Mouse (Mus musculus) heart, embryonic 15.5 days (tissue): ENCODE data around the gene Fkbp14. TPM values are rescaled to one million over a fixed set of nuclear protein-coding genes. Genes with fewer than 3 reads are reported as not detected.

Experiments
- ATAC-seq: fragments of 200-750 bp; cut with Nextera tagmentation; replicated peaks from 2 replicates; pipeline ENCODE4 v1.8.0; 2017; ENCODE audit warnings: low read depth, moderate TSS enrichment; ENCODE audit not compliant: insufficient number of reproducible peaks, insufficient read depth, low FRiP score
- H3K27ac ChIP-seq: fragments of 300-500 bp; sonication (generic); 2 replicates; pipeline ENCODE4 v1.5.1; 2015; ENCODE audit warnings: mild to moderate bottlenecking, inconsistent platforms
- H3K27me3 ChIP-seq: fragments of 300-500 bp; sonication (generic); 2 replicates; pipeline ENCODE4 v1.6.1; 2015; ENCODE audit warnings: inconsistent platforms
- H3K36me3 ChIP-seq: fragments of 300-500 bp; sonication (generic); 2 replicates; pipeline ENCODE4 v1.6.1; 2015; ENCODE audit warnings: mild to moderate bottlenecking, inconsistent platforms
- H3K4me1 ChIP-seq: fragments of 300-500 bp; sonication (generic); replicated peaks from 2 replicates; pipeline ENCODE4 v1.6.1; 2015; ENCODE audit warnings: inconsistent platforms
- H3K4me2 ChIP-seq: fragments of 300-500 bp; sonication (generic); 2 replicates; pipeline ENCODE4 v1.6.1; 2015; ENCODE audit warnings: inconsistent platforms, mild to moderate bottlenecking, moderate library complexity
- H3K4me3 ChIP-seq: fragments of 300-500 bp; sonication (generic); 2 replicates; pipeline ENCODE4 v1.5.1; 2015; ENCODE audit warnings: mild to moderate bottlenecking, inconsistent platforms
- H3K9ac ChIP-seq: fragments of 300-500 bp; sonication (generic); 2 replicates; pipeline ENCODE4 v1.6.1; 2015; ENCODE audit warnings: mild to moderate bottlenecking, inconsistent platforms
- H3K9me3 ChIP-seq: fragments of 300-500 bp; sonication (generic); replicated peaks from 2 replicates; pipeline ENCODE4 v1.6.1; 2016; ENCODE audit warnings: inconsistent platforms
- WGBS: fragments of 180-500 bp; shearing (Covaris S2); methylation state at CpG from one replicate; pipeline ENCODE4 v1.1.7; 2015; ENCODE audit warnings: mixed read lengths; 5-methylcytosine and 5-hydroxymethylcytosine counted together
- polyA plus RNA-seq: library from polyadenylated mRNA; unstranded; fragments of >200 nt; fragmentation: Nextera tagmentation; extraction: Ambion mirVana; gene quantifications from 2 replicates; pipeline ENCODE4 v1.2.1, GENCODE M21; 2015

Gene Fkbp14
- polyA plus RNA-seq, 1 experiment from 2014 or later = 22.2 TPM

DNA sequence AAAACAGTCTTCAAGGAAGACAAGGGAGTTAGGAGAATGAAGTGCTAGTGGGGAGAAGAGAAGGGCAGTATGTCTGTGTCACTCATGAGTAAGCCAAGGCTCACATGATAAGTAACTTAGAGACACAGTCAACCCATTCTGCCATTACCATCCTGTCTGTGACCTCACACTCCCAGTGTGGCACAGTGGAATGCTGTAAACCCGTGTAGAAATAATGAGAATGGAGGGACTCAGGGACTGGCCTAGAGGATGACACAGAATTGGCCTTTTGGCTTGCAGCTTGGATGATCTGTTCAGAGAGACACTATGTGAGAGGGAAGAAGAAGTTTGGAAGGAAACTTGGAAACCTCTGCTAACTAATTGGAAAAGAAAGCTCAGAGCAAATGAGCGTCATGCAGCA is 5.8 kb upstream of the Fkbp14 start:
- WGBS = 81% methylated on average over 2 of the region's 2 CpGs
- no peak for ATAC-seq

DNA sequence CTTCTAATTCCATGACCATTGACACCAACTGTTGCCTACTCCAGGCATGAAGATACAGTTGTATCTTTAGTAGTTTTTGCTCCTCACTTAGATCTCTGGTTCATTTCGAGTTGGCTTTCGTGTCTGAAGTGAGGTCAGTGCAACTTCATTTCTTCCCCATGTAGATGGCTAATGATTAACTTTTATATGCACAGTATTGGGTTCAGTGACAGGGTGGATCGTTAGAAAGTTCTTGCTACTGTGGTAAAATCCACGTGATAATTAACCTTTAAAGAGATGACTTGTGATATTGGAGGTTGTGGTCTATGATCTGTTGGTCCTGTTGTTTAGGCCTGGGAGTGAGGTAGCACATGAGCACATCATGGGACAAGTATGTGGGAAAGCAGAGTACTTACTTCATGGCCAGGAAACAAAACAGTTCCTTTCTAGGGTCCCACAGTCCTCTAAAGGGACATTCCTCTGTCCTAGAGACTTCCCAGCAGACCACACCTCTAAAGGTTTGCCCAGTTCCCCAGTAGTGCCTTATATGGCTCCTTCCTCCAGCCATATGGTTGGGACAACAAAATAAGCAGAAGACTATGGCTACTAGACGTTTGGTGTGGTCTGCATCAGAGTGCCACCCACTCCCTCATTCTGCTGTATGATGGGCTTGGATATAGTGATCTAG is 3.7 kb upstream of the Fkbp14 start:
- H3K27me3 ChIP-seq = no peaks in the 10 kb centered on the region
- no peak overlapping the region for H3K9ac ChIP-seq
- H3K27ac ChIP-seq = no peak overlapping the region
- peaks cover 11% of the 10 kb centered on the region for H3K4me1 ChIP-seq
- no peak overlapping the region for H3K4me3 ChIP-seq
- no peaks in the 10 kb centered on the region for H3K36me3 ChIP-seq
- H3K9me3 ChIP-seq = no peaks in the 10 kb centered on the region
- WGBS = 82% methylated on average over 5 of the region's 5 CpGs
- no peak for ATAC-seq
- no peak overlapping the region for H3K4me2 ChIP-seq

More for the DNA sequence above, 5.8 kb upstream of the Fkbp14 start:
- Histone ChIP-seq H3K9ac (no peak overlapping the region), H3K27ac (no peak overlapping the region), H3K4me2 (no peak overlapping the region), H3K27me3 (no peaks in the 10 kb centered on the region), H3K4me1 (no peaks in the 10 kb centered on the region), H3K4me3 (no peak overlapping the region), H3K9me3 (no peaks in the 10 kb centered on the region), H3K36me3 (no peaks in the 10 kb centered on the region)

DNA sequence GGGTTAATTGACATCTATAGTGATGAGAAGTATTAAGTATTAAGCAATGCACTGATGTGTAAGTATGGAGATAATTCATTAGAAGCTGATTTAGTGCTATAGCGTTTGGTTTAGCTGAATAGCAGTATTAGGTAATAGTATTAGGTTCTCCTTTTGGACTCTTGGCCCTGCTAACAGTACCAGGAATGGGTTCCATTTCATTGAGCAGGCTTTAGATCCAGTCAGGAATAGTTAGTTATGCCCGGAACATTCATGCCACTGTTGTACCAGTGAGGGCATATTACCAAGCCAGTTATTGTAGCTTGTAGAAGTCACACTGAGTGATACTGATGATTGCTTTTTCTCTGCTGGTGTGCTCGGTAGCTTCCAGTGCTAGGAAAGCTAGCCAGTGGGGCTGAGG is 603 bp upstream of the Fkbp14 start:
- 79% methylated on average over 3 of the region's 3 CpGs for WGBS
- H3K27ac ChIP-seq = no peak overlapping the region
- no peak overlapping the region for H3K4me2 ChIP-seq
- no peak overlapping the region for H3K9ac ChIP-seq
- H3K4me1 ChIP-seq = peaks cover 22% of the 10 kb centered on the region
- no peaks in the 10 kb centered on the region for H3K27me3 ChIP-seq
- no peaks in the 10 kb centered on the region for H3K9me3 ChIP-seq
- H3K36me3 ChIP-seq = no peaks in the 10 kb centered on the region
- no peak for ATAC-seq
- no peak overlapping the region for H3K4me3 ChIP-seq

DNA sequence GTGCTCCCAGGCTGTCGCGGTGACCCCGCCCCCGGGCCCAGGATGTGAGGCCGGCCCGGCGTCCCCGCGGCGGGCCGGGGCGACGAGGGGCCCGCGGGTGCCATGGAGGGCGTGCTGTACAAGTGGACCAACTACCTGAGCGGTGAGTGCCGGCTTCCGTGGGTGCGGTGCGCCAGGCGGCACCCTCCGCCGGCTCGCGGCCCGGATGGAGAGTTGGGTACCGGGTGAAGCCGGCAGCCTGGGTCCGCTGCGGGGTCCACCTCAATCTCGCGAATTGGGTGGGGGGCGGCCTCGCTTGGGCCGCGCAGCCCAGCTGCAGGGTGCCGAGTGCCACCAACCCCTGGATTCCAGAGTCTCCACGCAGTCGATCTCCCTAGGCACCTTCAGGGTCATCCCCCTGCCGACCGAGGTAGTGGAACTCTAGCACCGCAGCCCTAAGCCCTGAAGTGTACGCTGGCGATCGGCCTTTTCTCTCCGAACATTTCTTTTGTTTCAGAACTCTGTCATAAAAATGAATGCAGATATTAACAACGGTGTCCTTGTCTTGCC is 1.7 kb downstream of the Fkbp14 start:
- Histone ChIP-seq H3K36me3 (no peaks in the 10 kb centered on the region), H3K27me3 (no peaks in the 10 kb centered on the region), H3K9me3 (no peaks in the 10 kb centered on the region), H3K9ac (peak overlapping the region; percentile 80), H3K4me1 (peaks cover 38% of the 10 kb centered on the region), H3K27ac (peak overlapping the region; percentile 82), H3K4me2 (peak overlapping the region; percentile 89), H3K4me3 (peak overlapping the region; percentile 76)
- WGBS = under 1% methylated on average over 48 of the region's 48 CpGs
- ATAC-seq = peak; percentile 9; the same call in 1 of the 2 replicates

DNA sequence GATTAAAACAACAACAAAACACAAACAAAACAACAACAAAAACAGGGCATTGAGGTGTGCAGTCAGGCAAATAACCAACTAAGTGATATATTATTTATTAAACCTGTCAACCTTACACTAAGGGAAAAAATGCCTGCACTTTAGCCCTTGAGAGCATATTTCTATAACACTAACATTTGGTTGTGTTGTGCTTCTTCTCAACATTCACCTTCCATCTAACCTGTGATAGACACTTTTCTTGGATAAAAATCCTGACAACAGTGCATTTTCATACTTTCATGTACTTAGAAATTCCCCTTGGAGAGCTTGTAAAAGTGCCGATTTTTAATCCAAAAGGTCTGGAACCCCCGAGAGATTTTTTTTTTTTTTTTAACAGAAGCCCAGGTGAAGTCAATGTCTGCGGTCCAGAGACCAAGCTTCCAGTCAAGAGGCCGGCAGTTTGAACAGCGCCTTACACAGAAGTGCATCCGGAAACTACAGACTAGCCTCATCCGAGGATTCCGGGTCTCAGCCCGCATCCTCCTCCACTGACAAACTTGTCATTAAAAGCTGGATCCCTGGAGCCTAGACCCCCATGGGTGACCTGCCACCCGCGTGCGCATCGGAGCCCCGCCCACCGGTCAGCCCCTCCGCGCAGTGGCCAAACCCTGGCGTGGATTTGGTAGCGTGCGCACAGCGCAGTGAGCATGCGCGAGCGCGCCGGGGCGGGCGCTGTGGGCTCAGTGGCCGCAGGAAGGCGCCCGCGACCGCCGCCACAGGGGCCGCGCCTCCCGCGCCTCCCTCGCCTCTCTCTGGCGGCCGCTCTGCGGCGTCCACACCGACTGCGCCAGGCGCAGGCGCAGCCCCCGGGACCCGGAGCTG is 2.4 kb downstream of the Fkbp14 start, which contains the start of gene Plekha8:
TSS of gene Plekha8 (plus strand) at position 643 of the 861 bp plus-strand sequence.
- WGBS = under 1% methylated on average over 42 of the region's 49 CpGs
- H3K27ac ChIP-seq = peak within 1 kb of the TSS; percentile 82
- ATAC-seq = peak; percentile 93
- H3K4me3 ChIP-seq = peak within 1 kb of the TSS; percentile 76
- peak within 1 kb of the TSS; percentile 89 for H3K4me2 ChIP-seq
- H3K36me3 ChIP-seq = no peaks in the 10 kb centered on the region
- H3K27me3 ChIP-seq = no peaks in the 10 kb centered on the region
- peaks cover 38% of the 10 kb centered on the region for H3K4me1 ChIP-seq
- H3K9me3 ChIP-seq = no peaks in the 10 kb centered on the region
- peak within 1 kb of the TSS; percentile 80 for H3K9ac ChIP-seq

DNA sequence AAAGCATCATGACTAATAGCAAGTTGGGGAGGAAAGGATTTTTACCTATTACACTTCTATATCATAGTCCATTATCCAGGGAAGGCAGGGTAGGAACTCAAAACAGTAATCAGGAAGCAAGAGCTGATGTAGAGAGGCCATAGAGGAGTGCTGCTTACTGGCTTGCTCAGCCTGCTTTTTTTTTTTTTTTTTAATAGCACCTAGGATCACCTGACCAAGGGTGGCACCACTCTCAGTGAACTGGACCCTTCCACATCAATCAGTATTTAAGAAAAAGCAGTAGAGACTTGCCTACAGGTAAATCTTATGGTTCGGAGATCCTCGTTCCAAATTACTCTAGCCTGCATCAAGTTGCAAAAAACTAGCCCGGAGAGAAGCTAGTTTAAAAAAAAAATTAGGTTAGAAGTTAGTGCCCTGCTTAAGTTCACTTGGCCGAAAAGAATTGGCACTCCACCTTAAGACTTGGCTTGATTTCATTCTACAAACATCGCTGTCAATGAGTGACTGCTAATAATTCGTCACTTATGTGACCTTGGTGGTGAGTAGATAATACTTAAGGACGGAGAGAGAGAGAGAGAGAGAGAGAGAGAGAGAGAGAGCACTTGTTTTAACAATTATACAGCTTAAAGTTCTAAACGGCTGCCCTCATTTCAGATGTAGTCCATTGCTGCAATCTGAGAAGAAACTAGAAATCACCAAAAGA is 3.2 kb downstream of the Fkbp14 start:
- ATAC-seq = no peak
- Histone ChIP-seq H3K4me3 (peak overlapping the region; percentile 76), H3K4me2 (peak overlapping the region; percentile 89), H3K9ac (no peak overlapping the region), H3K27me3 (no peaks in the 10 kb centered on the region), H3K36me3 (no peaks in the 10 kb centered on the region), H3K4me1 (peaks cover 38% of the 10 kb centered on the region), H3K27ac (peak overlapping the region; percentile 84; the same call in 1 of the 2 replicates), H3K9me3 (no peaks in the 10 kb centered on the region)
- WGBS = 39% methylated on average over 8 of the region's 8 CpGs

DNA sequence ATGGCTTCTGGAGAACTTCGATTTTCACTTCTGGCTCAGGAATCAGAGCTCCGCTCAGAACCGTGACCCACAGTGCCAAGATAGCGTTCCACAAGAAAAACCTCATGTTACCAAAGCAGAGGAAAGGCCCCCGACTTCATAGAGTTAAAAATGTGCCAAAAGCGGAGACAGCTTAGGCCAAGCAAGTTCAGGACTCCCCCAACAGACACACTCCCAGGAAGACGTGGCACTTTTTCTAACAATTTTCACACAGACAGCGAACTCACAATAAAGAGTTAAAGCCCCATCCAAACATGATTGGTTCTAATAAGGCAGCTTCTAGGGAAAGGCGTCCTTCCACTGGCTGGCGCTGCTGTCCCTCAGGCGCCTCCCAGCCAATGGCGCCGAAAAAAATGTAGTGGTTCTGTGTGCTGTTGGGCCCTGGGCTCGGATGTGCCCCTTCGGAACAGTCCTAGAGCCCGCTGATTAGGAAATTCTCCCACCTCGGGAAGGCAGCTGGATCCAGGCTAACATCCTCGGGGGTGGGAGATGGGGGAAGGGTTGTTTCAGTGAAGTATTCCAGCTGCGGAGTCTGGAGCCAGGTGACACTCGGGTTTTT is 4.1 kb downstream of the Fkbp14 start:
- Histone ChIP-seq H3K4me1 (peaks cover 38% of the 10 kb centered on the region), H3K9me3 (no peaks in the 10 kb centered on the region), H3K27me3 (no peaks in the 10 kb centered on the region), H3K9ac (peak overlapping the region; percentile 66), H3K4me2 (peak overlapping the region; percentile 89), H3K36me3 (no peaks in the 10 kb centered on the region), H3K27ac (peak overlapping the region; percentile 84), H3K4me3 (peak overlapping the region; percentile 76)
- under 1% methylated on average over 20 of the region's 20 CpGs for WGBS
- peak; percentile 70 for ATAC-seq

DNA sequence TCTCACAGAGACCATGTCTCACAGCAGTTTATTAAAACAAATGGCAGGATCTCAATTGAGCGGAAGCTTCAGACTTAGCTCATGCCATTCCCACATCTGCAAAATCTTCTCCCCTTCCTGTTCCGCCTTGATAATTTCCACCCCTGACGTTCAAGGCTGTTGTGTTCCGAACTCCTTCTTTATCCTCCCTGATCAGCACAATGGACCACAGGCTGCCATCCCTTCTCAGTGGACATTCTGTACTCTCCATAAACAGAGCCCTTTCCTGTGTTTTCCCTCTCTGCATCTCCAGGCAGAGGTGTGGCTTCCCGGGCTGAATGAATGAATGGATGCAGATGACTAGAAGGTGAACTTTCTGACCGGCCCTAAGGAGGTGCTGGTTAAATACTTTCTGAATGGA is 5.3 kb downstream of the Fkbp14 start:
- no peaks in the 10 kb centered on the region for H3K27me3 ChIP-seq
- no peaks in the 10 kb centered on the region for H3K9me3 ChIP-seq
- H3K27ac ChIP-seq = no peak overlapping the region
- H3K4me1 ChIP-seq = peaks cover 36% of the 10 kb centered on the region
- H3K4me2 ChIP-seq = peak overlapping the region; percentile 89
- WGBS = 34% methylated on average over 6 of the region's 6 CpGs
- ATAC-seq = no peak
- H3K4me3 ChIP-seq = peak overlapping the region; percentile 31
- 0 out of 2 replicates have a peak overlapping the region, but pooled peaks have one; percentile 9 for H3K9ac ChIP-seq
- H3K36me3 ChIP-seq = no peaks in the 10 kb centered on the region

DNA sequence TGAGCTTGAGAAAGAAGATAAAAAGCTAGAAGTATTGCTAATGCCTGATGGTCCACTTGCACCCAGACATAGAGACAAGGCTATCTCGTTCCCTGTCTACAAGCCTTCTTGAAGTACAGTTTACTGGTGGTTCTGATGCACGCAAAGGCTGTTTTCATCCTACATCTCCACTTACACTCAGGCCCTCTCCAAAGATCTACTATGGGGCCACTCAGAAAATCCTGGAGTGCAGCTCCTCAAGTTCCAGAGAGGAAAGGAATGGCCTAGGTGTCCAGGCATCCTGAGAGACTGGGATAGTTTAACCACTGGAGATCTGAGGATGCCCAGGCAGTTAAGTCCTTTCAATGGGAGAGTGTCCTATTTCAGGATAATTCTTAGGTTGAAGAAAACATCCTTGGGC is 6.4 kb downstream of the Fkbp14 start:
- Histone ChIP-seq H3K4me3 (no peak overlapping the region), H3K36me3 (no peaks in the 10 kb centered on the region), H3K27me3 (no peaks in the 10 kb centered on the region), H3K9ac (no peak overlapping the region), H3K9me3 (no peaks in the 10 kb centered on the region), H3K4me1 (peaks cover 26% of the 10 kb centered on the region), H3K27ac (no peak overlapping the region), H3K4me2 (no peak overlapping the region)
- no peak for ATAC-seq
- WGBS = 85% methylated on average over 2 of the region's 2 CpGs

DNA sequence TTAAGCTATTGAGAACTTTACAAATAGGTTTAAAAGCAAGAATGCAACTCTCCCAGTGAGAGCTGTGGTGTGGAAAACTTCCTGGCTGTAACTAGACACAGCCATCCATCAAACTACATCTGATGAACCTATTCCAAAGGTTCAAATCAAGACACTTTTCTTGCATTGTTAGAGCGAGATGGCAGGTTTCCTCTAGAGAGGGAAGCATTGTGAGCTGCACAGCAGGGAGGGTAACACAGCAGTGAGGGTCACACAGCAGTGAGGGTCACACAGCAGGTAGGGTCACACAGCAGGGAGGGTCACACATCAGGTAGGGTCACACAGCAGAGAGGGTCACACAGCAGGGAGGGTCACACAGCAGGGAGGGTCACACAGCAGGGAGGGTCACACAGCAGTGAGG is 8.9 kb downstream of the Fkbp14 start:
- Histone ChIP-seq H3K27ac (no peak overlapping the region), H3K4me2 (no peak overlapping the region), H3K4me3 (no peak overlapping the region), H3K4me1 (peaks cover 15% of the 10 kb centered on the region; the same call in 1 of the 2 replicates), H3K36me3 (peaks cover 4% of the 10 kb centered on the region; the same call in 1 of the 2 replicates), H3K27me3 (no peaks in the 10 kb centered on the region), H3K9ac (no peak overlapping the region), H3K9me3 (no peaks in the 10 kb centered on the region)
- WGBS = 68% methylated on average over 1 of the region's 1 CpGs
- no peak for ATAC-seq
